Mouse (Mus musculus) spleen, adult 2 months (tissue): ENCODE measurements around the gene Atpaf2.

Experiments
- CTCF ChIP-seq: fragments of 200-500 bp; IDR thresholded peaks from 2 replicates; pipeline ENCODE4 v1.5.1; 2011; ENCODE audit warnings: mild to moderate bottlenecking, inconsistent platforms; ENCODE audit not compliant: insufficient read depth, insufficient read length, insufficient replicate concordance; ENCODE audit errors: extremely low read depth
- POLR2A ChIP-seq: fragments of 200-500 bp; IDR thresholded peaks from 2 replicates; pipeline ENCODE4 v1.6.1; 2011; ENCODE audit warnings: low read depth, low read length, inconsistent platforms

DNA sequence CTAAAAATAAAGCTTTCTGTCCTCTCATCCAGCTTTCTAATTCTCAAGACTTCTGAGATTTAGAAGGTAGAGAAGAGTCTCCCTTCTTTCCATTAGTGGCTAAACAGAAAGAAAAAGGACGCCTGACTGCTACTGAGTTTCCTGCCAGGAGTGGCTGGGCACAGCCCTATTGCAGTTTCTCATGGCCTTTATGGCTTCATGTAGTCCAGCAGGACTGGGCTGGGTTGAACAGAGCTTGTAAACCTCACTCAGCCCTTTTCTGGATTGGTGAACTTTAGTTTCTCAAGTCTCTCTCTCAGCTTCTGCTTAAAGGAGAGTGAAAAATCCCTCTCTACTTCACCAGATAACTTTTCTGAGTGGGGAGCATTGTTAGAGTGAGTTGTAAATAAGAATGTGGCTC is 8.2 kb upstream of the Atpaf2 start:
- TF ChIP-seq POLR2A: no peak
- TF ChIP-seq CTCF: no peak
